13 mouse cellular contexts compared by ENCODE assay signal in genomic region chr2:74168776-74169570, GRCm38 (mm10).
DNase-seq lines count a peak whose midpoint lies in the region; ATAC-seq and TF ChIP-seq lines count a peak whose summit lies in the region.
"Had no signal": no experiment of that assay in that cellular context is flagged by ENCODE, and none has a peak within 500 bp of the region (broad histone marks: within the 10 kb centered on the region; RNA-seq: fewer than 3 reads in every experiment).

No protein-coding gene starts in this region.

- ATAC-seq in forebrain, embryonic 12.5 days (ENCODE audit: low FRiP score) = peak; percentile 95
- 0 out of 2 replicates have a peak, but pooled peaks have one; percentile 58 for ATAC-seq in hindbrain, postnatal 0 days
- no peak; the same call in 1 of the 2 replicates for ATAC-seq in neural tube, embryonic 15.5 days (ENCODE audit: low FRiP score)
- no peak for ATAC-seq in frontal cortex, adult (ENCODE audit: low TSS enrichment)

- H3K9me3 ChIP-seq in forebrain, embryonic 12.5 days = no peaks in the 10 kb centered on the region
- H3K9me3 ChIP-seq in hindbrain, postnatal 0 days (ENCODE audit: low read length) = no peaks in the 10 kb centered on the region
- H3K9me3 ChIP-seq in neural tube, embryonic 15.5 days (replicated peaks) = no peaks in the 10 kb centered on the region
- H3K9me3 ChIP-seq: embryonic facial prominence, embryonic 15.5 days; heart, embryonic 15.5 days had no signal

- WGBS in forebrain, embryonic 12.5 days = 42% methylated on average over 16 of the region's 16 CpGs
- WGBS in hindbrain, postnatal 0 days = 24% methylated on average over 16 of the region's 16 CpGs
- 29% methylated on average over 16 of the region's 16 CpGs for WGBS in neural tube, embryonic 15.5 days

- peaks cover 17% of the 10 kb centered on the region for H3K4me1 ChIP-seq in forebrain, embryonic 12.5 days
- H3K4me1 ChIP-seq in hindbrain, postnatal 0 days (ENCODE audit: insufficient read depth, low read length) = no peaks in the 10 kb centered on the region
- peaks cover 8% of the 10 kb centered on the region for H3K4me1 ChIP-seq in neural tube, embryonic 15.5 days
- H3K4me1 ChIP-seq: heart, embryonic 15.5 days had no signal

- peak; percentile 21 for DNase-seq in heart, adult 11 months
- DNase-seq in heart, adult 18-20 months = no peak
- peak; percentile 14 for DNase-seq in hindbrain, postnatal 0 days (ENCODE audit: low spot score)
- DNase-seq in thymus, postnatal 25 days = no peak
- DNase-seq in spleen, adult 12 weeks (ENCODE audit: low spot score) = no peak
- DNase-seq: adrenal gland, postnatal 10 days; cerebellum, adult 2 months; kidney, adult 8-10 months had no signal

- peak overlapping the region; percentile 36; the same call in 1 of the 2 replicates for H3K27ac ChIP-seq in forebrain, embryonic 12.5 days
- H3K27ac ChIP-seq in hindbrain, postnatal 0 days = no peak overlapping the region
- H3K27ac ChIP-seq in neural tube, embryonic 15.5 days (replicated peaks) = no peak overlapping the region
- H3K27ac ChIP-seq: embryonic facial prominence, embryonic 15.5 days; heart, embryonic 15.5 days had no signal

- peaks cover 11% of the 10 kb centered on the region; the same call in 1 of the 2 replicates for H3K27me3 ChIP-seq in forebrain, embryonic 12.5 days
- H3K27me3 ChIP-seq in hindbrain, postnatal 0 days (ENCODE audit: insufficient read depth, low read length) = no peaks in the 10 kb centered on the region
- no peaks in the 10 kb centered on the region for H3K27me3 ChIP-seq in neural tube, embryonic 15.5 days (replicated peaks)
- H3K27me3 ChIP-seq: embryonic facial prominence, embryonic 15.5 days; heart, embryonic 15.5 days had no signal

- H3K4me3 ChIP-seq in forebrain, embryonic 12.5 days (replicated peaks) = no peak overlapping the region
- H3K4me3 ChIP-seq in hindbrain, postnatal 0 days (ENCODE audit: low read length) = no peak overlapping the region
- no peak overlapping the region for H3K4me3 ChIP-seq in neural tube, embryonic 15.5 days (replicated peaks)
- H3K4me3 ChIP-seq: embryonic facial prominence, embryonic 15.5 days; heart, embryonic 15.5 days had no signal

- 0 out of 2 replicates have a peak overlapping the region, but pooled peaks have one; percentile 1 for H3K4me2 ChIP-seq in forebrain, embryonic 12.5 days
- 0 out of 2 replicates have a peak overlapping the region, but pooled peaks have one; percentile 18 for H3K4me2 ChIP-seq in hindbrain, postnatal 0 days (ENCODE audit: low read depth, low read length)
- peak overlapping the region; percentile 11; the same call in 1 of the 2 replicates for H3K4me2 ChIP-seq in neural tube, embryonic 15.5 days
- H3K4me2 ChIP-seq: embryonic facial prominence, embryonic 15.5 days; heart, embryonic 15.5 days had no signal

- TF ChIP-seq CTCF in hindbrain, postnatal 0 days (IDR thresholded peaks at IDR 0.05; ENCODE audit: low read depth) = no peak

- no peak overlapping the region for H3K9ac ChIP-seq in forebrain, embryonic 12.5 days
- no peak overlapping the region for H3K9ac ChIP-seq in hindbrain, postnatal 0 days (replicated peaks; ENCODE audit: low read length)
- H3K9ac ChIP-seq in neural tube, embryonic 15.5 days (replicated peaks) = no peak overlapping the region
- H3K9ac ChIP-seq: embryonic facial prominence, embryonic 15.5 days; heart, embryonic 15.5 days had no signal

- no peaks in the 10 kb centered on the region for H3K36me3 ChIP-seq in forebrain, embryonic 12.5 days (replicated peaks)
- no peaks in the 10 kb centered on the region for H3K36me3 ChIP-seq in hindbrain, postnatal 0 days (ENCODE audit: insufficient read depth, low read length)
- no peaks in the 10 kb centered on the region for H3K36me3 ChIP-seq in neural tube, embryonic 15.5 days
- H3K36me3 ChIP-seq: embryonic facial prominence, embryonic 15.5 days; heart, embryonic 15.5 days had no signal

Comparison
In these comparisons a context has a peak if more than half of its experiments do, and no peak if none do; other contexts are left out.
1. DNase-seq: peak in heart, adult 11 months (single experiment) and hindbrain, postnatal 0 days (single experiment); none in heart, adult 18-20 months (0 of 2), thymus, postnatal 25 days (single experiment) and spleen, adult 12 weeks (single experiment).
2. ATAC-seq: peak in forebrain, embryonic 12.5 days (single experiment) and hindbrain, postnatal 0 days (single experiment); none in neural tube, embryonic 15.5 days (single experiment) and frontal cortex, adult (single experiment).
3. Peak in every context shown above with its lines, with median percentiles within 50 percentile points of each other: H3K4me2 ChIP-seq.